Mouse (Mus musculus): Measurements from ENCODE around the gene 4931400O07Rik.

4931400O07Rik gene

DNA sequence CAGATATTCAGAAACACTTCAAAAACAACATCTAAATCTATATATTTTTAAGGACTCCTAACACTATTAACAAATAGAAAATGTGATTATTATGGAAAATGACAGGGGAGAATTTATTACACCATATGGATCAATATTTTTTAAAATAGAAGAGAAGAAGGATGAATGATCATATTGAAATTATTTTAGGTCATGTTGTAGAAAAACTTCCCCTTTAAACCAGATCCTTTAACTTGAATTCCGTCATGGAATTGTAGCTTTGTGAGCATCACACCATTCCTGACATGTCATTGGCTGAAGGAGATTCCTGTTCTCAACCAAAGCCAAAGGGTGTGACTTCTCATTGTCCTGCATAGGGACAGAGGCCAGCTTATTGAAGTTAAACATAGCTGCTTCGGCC, at the start of gene 4931400O07Rik:
Gene 4931400O07Rik (plus strand): TSS at position 301 of the 400 bp plus-strand sequence.
- no peak for DNase-seq (ENCODE audit: low read depth)
